Mouse (Mus musculus) adrenal gland, adult 18-20 months (tissue): ENCODE measurements around the gene Herc3. TPM values are rescaled to one million over a fixed set of nuclear protein-coding genes. Genes with fewer than 3 reads are reported as not detected.

Experiments used
- DNase-seq, 2 experiments: peaks; one replicate each; pipeline ENCODE4 v3.0.0; 2021 to 2022; ENCODE audit warnings: low spot score in 2 of 2
- total RNA-seq, 2 experiments: library from RNA; stranded (reverse); gene quantifications; 1 replicate in 1 of 2; 2 replicates in 1 of 2; pipeline ENCODE4 v1.2.3; 2021

The Herc3 gene
- total RNA-seq, 2 experiments from 2014 or later, result 18.2 to 26.8 TPM

- DNase-seq, result no peak
Measured at GRCm38 (mm10) chr6:58965071-58965831, 134.0 kb downstream of the Herc3 start.

- DNase-seq, result no peak
Measured at GRCm38 (mm10) chr6:58968272-58968671, 137.0 kb downstream of the Herc3 start.

Other genes with a start within 250 kb of the Herc3 start
- gene Abcg2, start 246.9 kb upstream of the Herc3 start, total RNA-seq, result 10 to 100 TPM; 23.4 to 26.1 TPM
- gene Nap1l5, start 75.6 kb downstream of the Herc3 start, total RNA-seq, result 10 to 100 TPM; 34.2 to 37.8 TPM
- 10 to 100 TPM; 50.7 to 60.7 TPM for gene Fam13a, start 193.1 kb downstream of the Herc3 start, total RNA-seq